Mouse (Mus musculus) forebrain, embryonic 10.5 days (tissue): Measurements from ENCODE around the gene Ppib. TPM values are rescaled to one million over a fixed set of nuclear protein-coding genes. Genes with fewer than 3 reads are reported as not detected.

Experiments
- DNase-seq: peaks from one replicate; pipeline ENCODE4 v3.0.0-alpha.2; 2017; ENCODE audit warnings: low spot score; ENCODE audit errors: extremely low spot score
- H3K27ac ChIP-seq: fragments of 300-500 bp; sonication (generic); 2 replicates; pipeline ENCODE4 v1.5.1; 2016; ENCODE audit warnings: mild to moderate bottlenecking
- H3K27me3 ChIP-seq: fragments of 300-500 bp; sonication (generic); 2 replicates; pipeline ENCODE4 v1.6.1; 2016; ENCODE audit warnings: mild to moderate bottlenecking; ENCODE audit not compliant: poor library complexity, severe bottlenecking
- H3K36me3 ChIP-seq: fragments of 300-500 bp; sonication (generic); replicated peaks from 2 replicates; pipeline ENCODE4 v1.6.1; 2016; ENCODE audit warnings: mild to moderate bottlenecking, moderate library complexity
- H3K4me1 ChIP-seq: fragments of 300-500 bp; sonication (generic); 2 replicates; pipeline ENCODE4 v1.6.1; 2016
- H3K4me3 ChIP-seq: fragments of 300-500 bp; sonication (generic); 2 replicates; pipeline ENCODE4 v1.5.1; 2016; ENCODE audit warnings: mild to moderate bottlenecking, moderate library complexity
- H3K9me3 ChIP-seq: fragments of 300-500 bp; sonication (generic); 2 replicates; pipeline ENCODE4 v1.6.1; 2016; ENCODE audit warnings: mild to moderate bottlenecking, moderate library complexity
- WGBS: fragments of 180-500 bp; shearing (Covaris S2); methylation state at CpG from one replicate; pipeline ENCODE4 v1.1.7; 2016; 5-methylcytosine and 5-hydroxymethylcytosine counted together
- polyA plus RNA-seq: library from polyadenylated mRNA; unstranded; fragments of >200 nt; fragmentation: Nextera tagmentation; extraction: Ambion mirVana; gene quantifications from 2 replicates; pipeline ENCODE4 v1.2.1, GENCODE M21; 2016

Ppib gene
- polyA plus RNA-seq, 1 experiment from 2014 or later: 445 TPM

DNA sequence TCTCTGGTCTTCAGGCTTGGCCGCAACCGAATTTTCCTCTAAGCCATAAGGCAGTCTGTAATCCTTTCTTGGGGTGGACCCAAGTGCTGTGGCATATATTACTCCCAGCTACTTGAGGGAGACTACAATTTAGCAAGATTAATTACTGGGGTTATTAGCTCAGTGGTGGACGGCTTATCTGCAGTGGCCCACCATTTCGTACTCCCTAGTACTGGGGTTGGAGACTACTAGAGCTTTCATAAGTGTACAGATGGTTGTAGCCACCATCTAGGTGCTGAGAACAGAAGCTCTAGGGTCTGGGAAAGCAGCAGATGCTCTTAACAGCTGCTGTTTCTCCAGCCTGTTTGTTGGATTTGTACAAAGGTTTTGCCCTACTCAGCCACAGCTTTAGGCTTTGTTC, 964 bp downstream of the Ppib start:
- Histone ChIP-seq H3K27ac (peak overlapping the region; percentile 93), H3K4me3 (peak overlapping the region; percentile 73), H3K36me3 (peaks cover 42% of the 10 kb centered on the region), H3K4me1 (peaks cover 22% of the 10 kb centered on the region), H3K27me3 (no peaks in the 10 kb centered on the region), H3K9me3 (no peaks in the 10 kb centered on the region)
- DNase-seq: no peak
- WGBS: 53% methylated on average over 4 of the region's 4 CpGs

DNA sequence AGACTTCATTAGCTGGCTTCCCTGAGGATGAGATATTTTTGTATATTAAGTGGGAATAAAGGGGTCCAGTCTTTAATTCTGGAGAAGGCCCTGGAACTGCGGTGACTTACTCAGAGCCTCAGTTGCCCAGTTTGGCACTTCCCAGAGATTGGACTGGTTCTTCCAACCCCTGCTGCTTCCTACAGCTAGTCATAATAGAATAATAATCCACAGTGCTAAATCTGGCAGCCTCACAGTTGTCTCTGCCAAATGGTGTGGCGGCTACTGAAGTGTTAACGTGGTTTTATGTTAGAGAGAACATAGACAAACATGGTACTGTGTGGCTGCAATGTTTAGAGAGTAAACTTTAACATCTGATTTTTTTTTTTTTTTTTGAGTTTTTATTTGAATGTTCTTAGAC, 1.6 kb downstream of the Ppib start:
- Histone ChIP-seq H3K36me3 (peaks cover 49% of the 10 kb centered on the region), H3K4me1 (peaks cover 22% of the 10 kb centered on the region), H3K4me3 (peak overlapping the region; percentile 73), H3K27me3 (peaks cover 3% of the 10 kb centered on the region), H3K27ac (peak overlapping the region; percentile 93), H3K9me3 (no peaks in the 10 kb centered on the region)
- no peak for DNase-seq
- 95% methylated on average over 3 of the region's 3 CpGs for WGBS

DNA sequence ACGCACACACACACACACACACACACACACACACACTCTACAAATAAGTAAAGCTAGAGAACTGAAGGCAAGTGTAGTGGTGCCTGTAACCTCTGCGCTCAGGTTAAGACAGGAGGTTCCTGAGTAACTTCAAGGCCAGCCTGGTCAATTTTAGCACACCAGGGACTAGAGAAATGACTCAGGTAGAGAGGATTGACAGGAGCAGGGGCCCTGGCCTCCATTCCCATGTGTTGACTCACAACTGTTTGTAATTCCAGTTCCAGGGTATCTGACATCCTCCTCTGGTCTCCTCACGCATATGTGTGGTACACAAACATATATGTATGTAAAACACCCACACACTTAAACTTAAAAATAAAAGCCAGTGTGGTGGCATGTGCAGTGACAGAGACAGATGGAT, 3.4 kb downstream of the Ppib start:
- H3K9me3 ChIP-seq: no peaks in the 10 kb centered on the region
- WGBS: 93% methylated on average over 3 of the region's 3 CpGs
- H3K4me3 ChIP-seq: no peak overlapping the region
- no peak for DNase-seq
- H3K27ac ChIP-seq: no peak overlapping the region
- H3K4me1 ChIP-seq: peaks cover 29% of the 10 kb centered on the region
- H3K36me3 ChIP-seq: peaks cover 59% of the 10 kb centered on the region
- peaks cover 21% of the 10 kb centered on the region for H3K27me3 ChIP-seq

DNA sequence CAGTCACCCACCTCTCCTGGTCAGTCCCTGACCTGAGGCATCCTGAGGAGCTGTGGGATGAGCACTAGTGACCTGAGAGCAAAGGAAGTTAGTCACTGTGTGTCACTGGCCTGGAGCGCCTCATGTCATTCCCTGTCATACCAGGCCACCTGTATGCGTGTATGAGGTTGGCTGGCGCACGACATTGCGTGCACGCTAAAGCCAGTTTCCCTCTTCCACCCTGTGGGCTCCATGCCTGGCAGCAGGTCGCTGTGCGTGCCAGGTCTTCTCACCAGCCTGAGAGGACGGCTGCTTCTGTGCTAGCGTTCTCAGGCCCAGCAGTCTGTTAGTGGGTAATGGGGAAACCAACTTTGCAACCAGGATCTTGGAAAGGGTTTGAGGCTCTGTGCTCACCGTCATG, 4.3 kb downstream of the Ppib start:
- Histone ChIP-seq H3K27ac (no peak overlapping the region), H3K27me3 (peaks cover 30% of the 10 kb centered on the region), H3K9me3 (no peaks in the 10 kb centered on the region), H3K4me3 (no peak overlapping the region), H3K4me1 (peaks cover 32% of the 10 kb centered on the region), H3K36me3 (peaks cover 59% of the 10 kb centered on the region)
- no peak for DNase-seq
- 95% methylated on average over 11 of the region's 11 CpGs for WGBS

DNA sequence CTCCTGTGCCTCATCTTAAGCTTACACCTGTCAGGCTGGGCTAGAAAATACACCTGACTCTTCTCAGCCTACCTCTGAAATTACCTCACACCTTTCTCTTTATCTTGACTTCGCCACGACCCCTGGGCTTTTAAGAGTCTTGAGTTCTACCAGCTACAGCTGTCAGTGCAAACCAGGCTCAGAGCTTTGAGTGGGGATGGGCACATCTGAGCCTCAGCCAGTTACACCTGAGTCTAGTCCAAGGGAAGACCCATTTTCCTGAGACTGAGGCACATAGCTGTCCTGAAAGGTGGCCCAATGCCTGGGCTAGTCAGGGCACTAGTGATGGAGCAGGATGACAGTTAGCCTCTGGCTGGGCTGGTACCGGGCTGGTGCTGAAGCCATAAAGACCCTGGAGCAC, 6.8 kb downstream of the Ppib start:
- H3K36me3 ChIP-seq: peaks cover 56% of the 10 kb centered on the region

DNA sequence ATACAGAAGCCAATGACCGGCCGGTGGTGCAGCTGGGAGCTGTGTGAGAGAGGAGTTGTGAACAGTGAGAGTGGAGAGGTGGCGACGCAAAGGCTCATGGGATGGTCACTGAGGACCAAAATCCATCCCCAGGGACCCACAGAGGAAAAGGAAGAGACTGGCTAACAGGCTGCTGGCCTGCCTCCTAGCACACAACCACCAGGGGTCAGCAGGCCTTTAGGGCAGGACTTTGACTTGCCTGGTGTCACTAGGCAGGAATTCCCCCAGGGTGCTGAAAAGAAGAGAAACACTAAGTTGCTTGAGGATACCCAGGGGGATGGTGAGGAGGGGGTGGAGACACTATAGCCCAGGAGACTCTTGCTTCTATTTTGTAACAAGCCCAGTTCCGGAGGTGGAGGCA, 7.5 kb downstream of the Ppib start:
- H3K9me3 ChIP-seq: no peaks in the 10 kb centered on the region
- peaks cover 50% of the 10 kb centered on the region for H3K27me3 ChIP-seq
- WGBS: 20% methylated on average over 5 of the region's 5 CpGs
- no peak overlapping the region for H3K4me3 ChIP-seq
- H3K27ac ChIP-seq: no peak overlapping the region
- DNase-seq: peak; percentile 42
- H3K36me3 ChIP-seq: peaks cover 48% of the 10 kb centered on the region
- H3K4me1 ChIP-seq: peaks cover 21% of the 10 kb centered on the region

More for the DNA sequence above, 6.8 kb downstream of the Ppib start:
- H3K9me3 ChIP-seq: no peaks in the 10 kb centered on the region
- peaks cover 21% of the 10 kb centered on the region for H3K4me1 ChIP-seq
- no peak overlapping the region for H3K4me3 ChIP-seq
- no peak for DNase-seq
- WGBS: 92% methylated on average over 3 of the region's 3 CpGs
- no peak overlapping the region for H3K27ac ChIP-seq
- H3K27me3 ChIP-seq: peaks cover 50% of the 10 kb centered on the region

DNA sequence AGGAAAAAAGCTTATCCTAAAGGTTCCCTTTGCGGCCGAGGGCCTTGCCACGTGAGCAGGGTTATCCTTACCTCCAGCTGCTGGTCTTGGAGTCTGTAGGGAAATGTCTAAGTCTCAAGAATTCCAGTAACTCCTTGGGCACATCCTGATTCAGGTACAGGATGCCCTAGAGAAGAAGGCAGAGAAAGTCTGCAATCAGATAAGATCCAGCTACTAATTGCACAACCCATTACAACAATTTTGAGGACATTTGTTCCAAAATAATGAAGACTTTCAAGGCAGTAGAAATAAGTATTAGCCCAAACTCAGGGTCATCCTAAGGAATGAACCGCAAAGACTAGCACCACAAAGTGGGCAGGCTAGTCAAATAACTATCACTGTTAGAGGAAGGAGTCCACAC, 8.0 kb downstream of the Ppib start:
- H3K27ac ChIP-seq: no peak overlapping the region
- H3K36me3 ChIP-seq: peaks cover 43% of the 10 kb centered on the region
- DNase-seq: no peak
- H3K9me3 ChIP-seq: no peaks in the 10 kb centered on the region
- H3K4me3 ChIP-seq: no peak overlapping the region
- WGBS: 55% methylated on average over 4 of the region's 4 CpGs
- peaks cover 21% of the 10 kb centered on the region for H3K4me1 ChIP-seq
- peaks cover 50% of the 10 kb centered on the region for H3K27me3 ChIP-seq

DNA sequence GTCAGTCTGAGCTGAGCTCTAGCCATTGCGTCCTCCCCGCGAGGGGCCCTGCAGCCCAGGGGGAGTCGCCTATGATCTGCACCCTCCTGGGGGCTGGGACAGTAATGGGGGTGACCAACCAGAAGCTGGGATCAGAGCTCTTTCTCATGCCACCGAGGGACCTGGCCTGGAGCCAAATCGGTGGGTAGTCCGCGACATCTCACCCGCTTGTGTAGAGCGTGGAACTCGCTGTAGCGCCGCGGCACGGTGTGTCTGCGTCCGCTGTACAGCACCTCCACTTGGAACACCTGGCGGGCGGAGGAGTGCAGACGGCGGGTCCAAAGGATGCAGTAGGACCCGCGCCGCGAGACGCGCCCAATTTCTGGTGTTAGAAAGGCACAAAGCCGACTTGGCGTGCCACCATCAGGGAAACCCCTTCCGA, 9.0 kb downstream of the Ppib start:
- peaks cover 21% of the 10 kb centered on the region for H3K4me1 ChIP-seq
- peaks cover under 1% of the 10 kb centered on the region; the same call in 1 of the 2 replicates for H3K9me3 ChIP-seq
- peak overlapping the region; percentile 54 for H3K27ac ChIP-seq
- H3K27me3 ChIP-seq: peaks cover 50% of the 10 kb centered on the region
- DNase-seq: no peak
- WGBS: under 1% methylated on average over 30 of the region's 30 CpGs
- peaks cover 34% of the 10 kb centered on the region for H3K36me3 ChIP-seq
- H3K4me3 ChIP-seq: peak overlapping the region; percentile 64

DNA sequence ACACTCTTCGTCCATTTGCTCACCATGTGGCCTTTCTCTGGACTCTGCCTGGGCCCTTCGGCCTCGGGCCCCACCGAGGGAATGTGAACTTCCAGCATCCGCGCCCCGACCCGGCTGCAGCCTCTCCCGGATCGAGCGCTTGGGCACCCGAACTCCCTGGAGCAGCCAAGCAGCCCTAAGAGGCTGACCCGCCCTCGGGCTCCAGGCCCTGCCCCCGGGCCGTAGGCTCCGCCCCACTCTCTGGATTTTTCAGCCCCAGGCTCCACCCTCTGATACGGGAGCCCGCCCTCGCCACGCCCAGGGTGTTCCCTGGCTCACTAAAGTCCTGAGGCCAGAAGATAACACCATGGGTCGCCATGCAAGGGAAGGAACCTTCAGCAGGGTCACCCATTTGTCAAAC, 9.6 kb downstream of the Ppib start, which contains the start of gene Snx22:
Gene Snx22 (minus strand): TSS at position 137 of the 400 bp plus-strand sequence.
- H3K27ac ChIP-seq: peak within 1 kb of the TSS; percentile 54

DNA sequence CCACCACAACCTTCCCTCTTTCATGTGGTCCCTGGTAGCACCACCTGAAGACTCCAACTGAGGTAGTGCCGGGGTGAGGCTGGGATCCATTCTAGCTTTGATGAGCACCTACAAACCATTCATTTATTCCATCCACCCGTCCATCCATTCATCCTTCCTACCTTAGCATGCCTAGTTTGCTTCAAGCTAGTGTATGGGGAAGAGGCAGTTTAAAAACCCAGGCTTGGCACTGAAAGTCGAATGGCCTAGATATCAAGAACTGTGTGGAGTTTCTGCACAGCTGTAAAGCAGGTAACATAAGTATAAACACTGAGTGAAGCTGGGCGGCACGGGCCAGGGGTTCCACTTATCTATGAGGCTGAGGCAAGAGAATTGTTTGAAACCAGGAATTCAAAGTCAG, 10.1 kb downstream of the Ppib start:
- peaks cover 50% of the 10 kb centered on the region for H3K27me3 ChIP-seq
- 88% methylated on average over 5 of the region's 5 CpGs for WGBS
- H3K4me3 ChIP-seq: no peak overlapping the region
- DNase-seq: no peak
- H3K27ac ChIP-seq: no peak overlapping the region
- H3K4me1 ChIP-seq: peaks cover 21% of the 10 kb centered on the region
- peaks cover 25% of the 10 kb centered on the region for H3K36me3 ChIP-seq
- peaks cover 7% of the 10 kb centered on the region; the same call in 1 of the 2 replicates for H3K9me3 ChIP-seq

More for the DNA sequence above, 9.6 kb downstream of the Ppib start, which contains the start of gene Snx22:
- Histone ChIP-seq H3K4me1 (peaks cover 21% of the 10 kb centered on the region), H3K27me3 (peaks cover 50% of the 10 kb centered on the region), H3K9me3 (peaks cover 6% of the 10 kb centered on the region; the same call in 1 of the 2 replicates), H3K4me3 (peak within 1 kb of the TSS; percentile 64), H3K36me3 (peaks cover 28% of the 10 kb centered on the region)
- DNase-seq: peak; percentile 74
- WGBS: under 1% methylated on average over 22 of the region's 22 CpGs

DNA sequence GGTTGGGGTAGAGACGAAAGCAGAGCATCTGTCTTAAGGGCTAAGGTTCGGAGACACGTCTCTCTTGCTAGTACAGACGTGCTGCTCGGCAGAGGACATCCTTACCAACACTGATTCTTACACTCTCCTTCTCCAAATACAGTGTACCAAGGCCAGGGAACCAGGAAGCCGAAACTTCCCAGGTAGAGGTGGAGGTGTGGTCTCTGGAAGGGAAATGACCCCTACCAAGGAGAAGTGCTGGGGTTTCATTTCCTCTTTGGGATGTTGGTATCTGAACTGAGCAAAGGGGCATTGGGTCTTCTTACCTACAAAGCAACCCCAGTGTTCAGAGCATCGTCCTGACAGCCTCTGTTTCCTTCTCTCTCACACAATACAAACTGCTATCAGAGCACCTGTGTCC, 12.7 kb downstream of the Ppib start:
- H3K27ac ChIP-seq: no peak overlapping the region
- H3K4me3 ChIP-seq: no peak overlapping the region
- WGBS: 84% methylated on average over 7 of the region's 7 CpGs
- H3K36me3 ChIP-seq: no peaks in the 10 kb centered on the region
- peaks cover 7% of the 10 kb centered on the region; the same call in 1 of the 2 replicates for H3K9me3 ChIP-seq
- peaks cover 13% of the 10 kb centered on the region for H3K4me1 ChIP-seq
- DNase-seq: no peak
- H3K27me3 ChIP-seq: peaks cover 36% of the 10 kb centered on the region

DNA sequence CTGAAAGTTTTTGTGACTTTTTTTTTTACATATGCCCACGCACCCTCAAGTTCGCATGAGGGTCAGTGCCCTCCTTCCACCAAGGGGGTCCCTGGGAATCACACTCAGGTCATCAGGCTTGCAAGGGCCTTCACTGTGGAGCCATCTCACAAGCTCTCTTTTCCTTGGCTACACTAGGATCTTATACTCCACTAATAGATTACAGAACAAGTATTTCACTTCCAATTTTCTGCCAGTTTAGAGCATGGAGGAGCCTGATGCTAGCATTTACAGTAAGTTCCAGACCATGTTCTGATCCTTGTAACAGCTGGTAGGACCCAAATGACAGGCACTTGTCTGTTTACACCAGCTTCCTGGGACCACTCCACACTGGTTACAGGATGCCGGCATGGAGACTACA, 18.1 kb downstream of the Ppib start:
- no peak for DNase-seq
- Histone ChIP-seq H3K27ac (peak overlapping the region; percentile 76), H3K4me3 (peak overlapping the region; percentile 16)

DNA sequence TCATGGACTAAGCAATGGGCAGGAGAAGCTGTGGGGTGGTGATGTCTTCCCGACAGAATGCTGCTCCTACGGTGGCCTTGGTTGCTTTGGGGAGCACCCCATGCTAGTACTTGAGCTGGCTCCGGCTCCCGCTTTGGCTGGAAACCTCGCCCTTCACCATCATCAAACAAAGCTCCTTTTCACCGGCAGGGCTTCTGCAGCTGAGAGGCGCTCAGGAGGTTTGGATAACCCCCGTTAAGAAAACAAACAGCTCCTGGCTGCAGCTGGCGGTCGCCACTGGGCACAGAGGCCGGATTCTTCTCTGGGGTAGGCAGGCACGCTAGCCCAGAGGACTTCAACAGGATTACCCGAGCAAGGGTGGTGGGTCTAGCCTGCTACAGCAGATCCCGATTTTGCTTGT, 18.5 kb downstream of the Ppib start:
- peak; percentile 42 for DNase-seq
- WGBS: 14% methylated on average over 14 of the region's 14 CpGs

More for the DNA sequence above, 18.1 kb downstream of the Ppib start:
- Histone ChIP-seq H3K27me3 (0 out of 2 replicates have a peak, but pooled peaks cover 5% of the 10 kb centered on the region), H3K4me1 (peaks cover 8% of the 10 kb centered on the region), H3K36me3 (no peaks in the 10 kb centered on the region), H3K9me3 (peaks cover 7% of the 10 kb centered on the region; the same call in 1 of the 2 replicates)
- 76% methylated on average over 3 of the region's 3 CpGs for WGBS

More for the DNA sequence above, 18.5 kb downstream of the Ppib start:
- Histone ChIP-seq H3K27me3 (0 out of 2 replicates have a peak, but pooled peaks cover 5% of the 10 kb centered on the region), H3K9me3 (peaks cover 7% of the 10 kb centered on the region; the same call in 1 of the 2 replicates), H3K4me1 (peaks cover 8% of the 10 kb centered on the region), H3K4me3 (peak overlapping the region; percentile 16), H3K36me3 (no peaks in the 10 kb centered on the region), H3K27ac (peak overlapping the region; percentile 76)
